Mouse (Mus musculus): ENCODE measurements around the gene Zxdb. TPM values are rescaled to one million over a fixed set of nuclear protein-coding genes. Genes with fewer than 3 reads are reported as not detected.

The Zxdb gene
- 12.3 TPM for polyA plus RNA-seq (2014; fragmentation: Illumina TruSeq; extraction: RNeasy Lipid Tissue Mini Kit (QIAGEN cat#74804); ENCODE audit: low read depth, low replicate concordance)

DNA sequence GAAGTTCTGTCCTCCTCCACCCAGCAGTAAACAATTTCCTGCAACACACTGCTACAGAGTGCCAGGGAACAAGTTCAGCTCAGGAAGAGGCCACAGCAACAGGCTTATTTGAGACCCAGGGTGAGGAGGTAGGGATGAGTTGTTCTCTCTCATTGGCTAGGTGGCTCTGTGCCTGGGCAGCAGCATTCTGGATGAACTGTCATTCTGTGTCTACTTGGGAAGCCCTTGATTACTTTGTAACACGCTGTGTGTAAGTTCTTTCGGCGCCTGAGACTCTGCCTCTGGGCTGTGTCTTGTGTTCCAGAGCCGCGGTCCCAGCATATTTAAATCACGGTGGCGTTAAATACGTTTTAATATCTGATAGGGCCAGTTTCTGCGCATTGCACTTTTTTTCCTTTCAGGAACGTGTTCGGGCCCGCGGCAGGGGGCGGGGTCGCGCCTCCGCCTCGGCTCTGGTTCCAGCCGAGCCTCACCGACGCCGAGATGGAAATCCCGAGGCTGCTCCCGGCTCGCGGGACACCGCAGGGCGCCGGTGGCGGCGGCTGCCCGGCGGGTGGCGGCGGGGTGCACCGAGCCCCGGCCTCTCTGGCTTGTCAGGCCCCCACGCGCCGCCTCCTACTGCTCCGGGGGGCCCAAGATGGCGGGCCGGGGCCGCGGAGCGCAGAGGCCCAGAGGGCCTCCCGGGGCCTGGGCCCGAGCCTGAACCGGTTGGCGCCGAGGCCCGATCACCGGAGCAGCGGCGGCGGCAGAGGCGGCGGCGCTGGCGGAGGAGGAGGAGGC, at the start of gene Zxdb:
Gene Zxdb, plus strand, starts transcription at position 378 of the 780 bp plus-strand sequence.

Other genes starting within 250 kb of the Zxdb start
- 36.9 TPM for gene Maged1, start 182.4 kb upstream of the Zxdb start, polyA plus RNA-seq (2014; fragmentation: Illumina TruSeq; extraction: RNeasy Lipid Tissue Mini Kit (QIAGEN cat#74804); ENCODE audit: low read depth, low replicate concordance)
- 10.1 TPM for gene Gspt2, start 88.5 kb upstream of the Zxdb start, polyA plus RNA-seq (2014; fragmentation: Illumina TruSeq; extraction: RNeasy Lipid Tissue Mini Kit (QIAGEN cat#74804); ENCODE audit: low read depth, low replicate concordance)